13 mouse cellular contexts compared by ENCODE assay signal in genomic region chr2:160876115-160876514, GRCm38 (mm10). TPM values are rescaled to one million over a fixed set of nuclear protein-coding genes. Genes with fewer than 3 reads are reported as not detected.
DNase-seq lines count a peak whose midpoint lies in the region; ATAC-seq and TF ChIP-seq lines count a peak whose summit lies in the region.
"Had no signal": no experiment of that assay in that cellular context is flagged by ENCODE, and none has a peak within 500 bp of the region (broad histone marks: within the 10 kb centered on the region; RNA-seq: fewer than 3 reads in every experiment).

No protein-coding gene starts in this region.

- TF ChIP-seq CTCF in forebrain, postnatal 0 days (IDR thresholded peaks at IDR 0.05; ENCODE audit: low read depth), result peak; percentile 41; the same call in 1 of the 2 replicates
- TF ChIP-seq CTCF in liver, postnatal 0 days (IDR thresholded peaks at IDR 0.05; ENCODE audit: low read depth), result peak; percentile 66

- no peak overlapping the region for H3K4me3 ChIP-seq in forebrain, postnatal 0 days (ENCODE audit: low read depth, low read length)
- H3K4me3 ChIP-seq in forebrain, embryonic 15.5 days, result no peak overlapping the region
- H3K4me3 ChIP-seq in liver, postnatal 0 days (ENCODE audit: low read depth, low read length), result no peak overlapping the region
- H3K4me3 ChIP-seq in liver, embryonic 11.5 days (ENCODE audit: low read depth, low read length), result no peak overlapping the region
- H3K4me3 ChIP-seq: limb, embryonic 15.5 days; midbrain, embryonic 15.5 days had no signal

- H3K27me3 ChIP-seq in forebrain, postnatal 0 days (ENCODE audit: insufficient read depth, low read length), result no peaks in the 10 kb centered on the region
- H3K27me3 ChIP-seq in forebrain, embryonic 15.5 days, result no peaks in the 10 kb centered on the region
- H3K27me3 ChIP-seq in liver, postnatal 0 days (ENCODE audit: insufficient read depth, low read length), result no peaks in the 10 kb centered on the region
- H3K27me3 ChIP-seq in liver, embryonic 11.5 days (replicated peaks; ENCODE audit: control insufficient read depth, insufficient read depth, low read length), result no peaks in the 10 kb centered on the region
- H3K27me3 ChIP-seq: limb, embryonic 15.5 days; midbrain, embryonic 15.5 days had no signal

- TF ChIP-seq EP300 in liver, postnatal 0 days (IDR thresholded peaks at IDR 0.05; ENCODE audit: low read depth), result no peak

- no peak overlapping the region for H3K9ac ChIP-seq in forebrain, postnatal 0 days
- H3K9ac ChIP-seq in forebrain, embryonic 15.5 days (replicated peaks), result no peak overlapping the region
- no peak overlapping the region for H3K9ac ChIP-seq in liver, postnatal 0 days (replicated peaks)
- H3K9ac ChIP-seq in liver, embryonic 11.5 days (ENCODE audit: low read depth, low read length), result no peak overlapping the region
- H3K9ac ChIP-seq: limb, embryonic 15.5 days; midbrain, embryonic 15.5 days had no signal

- ATAC-seq in forebrain, postnatal 0 days, result no peak
- no peak for ATAC-seq in forebrain, embryonic 15.5 days (replicated peaks)
- ATAC-seq in liver, postnatal 0 days, result no peak
- ATAC-seq in liver, embryonic 11.5 days (replicated peaks; ENCODE audit: low FRiP score), result no peak
- ATAC-seq: inflammation-experienced regulatory T-cells, adult 6 months; midbrain, embryonic 15.5 days had no signal

- no peaks in the 10 kb centered on the region for H3K36me3 ChIP-seq in forebrain, postnatal 0 days (ENCODE audit: insufficient read depth)
- no peaks in the 10 kb centered on the region for H3K36me3 ChIP-seq in forebrain, embryonic 15.5 days
- no peaks in the 10 kb centered on the region for H3K36me3 ChIP-seq in liver, postnatal 0 days (replicated peaks; ENCODE audit: insufficient read depth, low read length)
- no peaks in the 10 kb centered on the region for H3K36me3 ChIP-seq in liver, embryonic 11.5 days (ENCODE audit: control insufficient read depth, insufficient read depth, low read length)
- H3K36me3 ChIP-seq: limb, embryonic 15.5 days; midbrain, embryonic 15.5 days had no signal

- no peak for DNase-seq in forebrain, postnatal 0 days
- no peak for DNase-seq in liver, postnatal 0 days
- no peak for DNase-seq in liver, embryonic 11.5 days (ENCODE audit: low spot score)
- DNase-seq in B cell, adult 2 months, result peak; percentile 54 to 56
- DNase-seq in ZHBTc4 (ENCODE audit: low read depth, low spot score), result peak; percentile 71
- DNase-seq in MN1 (ENCODE audit: low spot score), result no peak
- no peak for DNase-seq in gastrocnemius, adult 18-20 months (ENCODE audit: low spot score)
- DNase-seq: layer of hippocampus, adult 9-11 months had no signal

- H3K4me2 ChIP-seq in forebrain, postnatal 0 days (ENCODE audit: low read depth), result no peak overlapping the region
- no peak overlapping the region for H3K4me2 ChIP-seq in forebrain, embryonic 15.5 days (replicated peaks)
- no peak overlapping the region for H3K4me2 ChIP-seq in liver, postnatal 0 days (ENCODE audit: low read depth, low read length)
- no peak overlapping the region for H3K4me2 ChIP-seq in liver, embryonic 11.5 days
- H3K4me2 ChIP-seq: limb, embryonic 15.5 days; midbrain, embryonic 15.5 days had no signal

- H3K4me1 ChIP-seq in forebrain, postnatal 0 days (ENCODE audit: insufficient read depth), result peaks cover 5% of the 10 kb centered on the region; the same call in 1 of the 2 replicates
- H3K4me1 ChIP-seq in forebrain, embryonic 15.5 days, result peaks cover 20% of the 10 kb centered on the region
- peaks cover 8% of the 10 kb centered on the region; the same call in 1 of the 2 replicates for H3K4me1 ChIP-seq in liver, postnatal 0 days (ENCODE audit: insufficient read depth)
- H3K4me1 ChIP-seq in liver, embryonic 11.5 days (replicated peaks; ENCODE audit: control insufficient read depth, insufficient read depth, low read length), result no peaks in the 10 kb centered on the region; the same call in 1 of the 2 replicates

- 89% methylated on average over 4 of the region's 4 CpGs for WGBS in forebrain, postnatal 0 days
- 88% methylated on average over 4 of the region's 4 CpGs for WGBS in forebrain, embryonic 15.5 days
- 77% methylated on average over 4 of the region's 4 CpGs for WGBS in liver, postnatal 0 days (ENCODE audit: insufficient replicate concordance)
- WGBS in liver, embryonic 11.5 days, result 80% methylated on average over 4 of the region's 4 CpGs

- no peaks in the 10 kb centered on the region for H3K9me3 ChIP-seq in forebrain, postnatal 0 days (ENCODE audit: low read length)
- no peaks in the 10 kb centered on the region for H3K9me3 ChIP-seq in forebrain, embryonic 15.5 days
- H3K9me3 ChIP-seq in liver, postnatal 0 days (ENCODE audit: low read length), result peaks cover 4% of the 10 kb centered on the region; the same call in 1 of the 2 replicates
- no peaks in the 10 kb centered on the region for H3K9me3 ChIP-seq in liver, embryonic 11.5 days (ENCODE audit: control insufficient read depth, low read length)
- H3K9me3 ChIP-seq: limb, embryonic 15.5 days; midbrain, embryonic 15.5 days had no signal

- no peak overlapping the region for H3K27ac ChIP-seq in forebrain, postnatal 0 days (ENCODE audit: low read depth, low read length)
- no peak overlapping the region for H3K27ac ChIP-seq in forebrain, embryonic 15.5 days (replicated peaks)
- H3K27ac ChIP-seq in liver, postnatal 0 days (ENCODE audit: low read depth), result no peak overlapping the region
- H3K27ac ChIP-seq in liver, embryonic 11.5 days (ENCODE audit: low read depth, low read length), result no peak overlapping the region
- H3K27ac ChIP-seq: limb, embryonic 15.5 days; midbrain, embryonic 15.5 days had no signal

RNA-seq across cellular contexts. Expression of gene Zhx3, which starts 3.3 kb away (rescaled TPM):
- total RNA-seq in forebrain, postnatal 0 days (2014; rRNA removed), result 31.8 and 44.9 TPM in 2 replicates
- 12.9 and 18.5 TPM in 2 replicates for polyA plus RNA-seq in forebrain, postnatal 0 days (2015; fragmentation: Nextera tagmentation; extraction: Ambion mirVana)
- polyA plus RNA-seq in forebrain, embryonic 15.5 days (2015; fragmentation: Nextera tagmentation; extraction: Ambion mirVana), result 19.7 and 21.1 TPM in 2 replicates
- 4.1 and 6.0 TPM in 2 replicates for polyA plus RNA-seq in liver, postnatal 0 days (2015; fragmentation: Nextera tagmentation; extraction: Ambion mirVana)
- 4.9 and 5.5 TPM in 2 replicates for polyA plus RNA-seq in liver, embryonic 11.5 days (2014; fragmentation: Nextera tagmentation; extraction: Ambion mirVana)
- total RNA-seq in gastrocnemius, adult 18-20 months (2021), result 10 to 100 TPM; 21.0 to 24.3 TPM

RNA-seq across cellular contexts. Expression of gene Lpin3, which starts 4.4 kb away (rescaled TPM):
- total RNA-seq in forebrain, postnatal 0 days (2014; rRNA removed), result 0.10 and 0.31 TPM in 2 replicates
- 0.27 and 0.30 TPM in 2 replicates for polyA plus RNA-seq in forebrain, postnatal 0 days (2015; fragmentation: Nextera tagmentation; extraction: Ambion mirVana)
- 0.13 and 0.15 TPM in 2 replicates for polyA plus RNA-seq in forebrain, embryonic 15.5 days (2015; fragmentation: Nextera tagmentation; extraction: Ambion mirVana)
- 0.91 and 1.2 TPM in 2 replicates for polyA plus RNA-seq in liver, postnatal 0 days (2015; fragmentation: Nextera tagmentation; extraction: Ambion mirVana)
- 1.0 and 1.3 TPM in 2 replicates for polyA plus RNA-seq in liver, embryonic 11.5 days (2014; fragmentation: Nextera tagmentation; extraction: Ambion mirVana)
- total RNA-seq in gastrocnemius, adult 18-20 months (2021), result 1 to 10 TPM; 1.6 to 2.9 TPM
- total RNA-seq: common myeloid progenitor, adult 5-6 weeks had no signal

RNA-seq across cellular contexts. Expression of gene Emilin3, which starts 36.0 kb away (rescaled TPM):
- 0.46 and 1.5 TPM in 2 replicates for total RNA-seq in forebrain, postnatal 0 days (2014; rRNA removed)
- 0.23 and 0.42 TPM in 2 replicates for polyA plus RNA-seq in forebrain, postnatal 0 days (2015; fragmentation: Nextera tagmentation; extraction: Ambion mirVana)
- polyA plus RNA-seq in forebrain, embryonic 15.5 days (2015; fragmentation: Nextera tagmentation; extraction: Ambion mirVana), result 0.29 and 0.34 TPM in 2 replicates
- polyA plus RNA-seq in liver, postnatal 0 days (2015; fragmentation: Nextera tagmentation; extraction: Ambion mirVana), result 0.07 TPM in 1 of 2 replicates, not detected in the other
- 1.2 and 1.3 TPM in 2 replicates for polyA plus RNA-seq in liver, embryonic 11.5 days (2014; fragmentation: Nextera tagmentation; extraction: Ambion mirVana)
- total RNA-seq in gastrocnemius, adult 18-20 months (2021), result under 1 TPM; 0.07 to 0.17 TPM
- total RNA-seq: common myeloid progenitor, adult 5-6 weeks had no signal
- polyA plus RNA-seq: inflammation-experienced regulatory T-cells, adult 6 months had no signal

Comparison
In these comparisons a context has a peak if more than half of its experiments do, and no peak if none do; other contexts are left out.
1. DNase-seq: peak in B cell, adult 2 months (2 of 2) and ZHBTc4 (single experiment); none in forebrain, postnatal 0 days (single experiment), liver, postnatal 0 days (single experiment), liver, embryonic 11.5 days (single experiment), MN1 (single experiment) and gastrocnemius, adult 18-20 months (single experiment).